Comparison of ENCODE assay signal across 21 mouse cellular contexts in genomic region chr3:107812341-107812740, GRCm38 (mm10). TPM values are rescaled to one million over a fixed set of nuclear protein-coding genes. Genes with fewer than 3 reads are reported as not detected.
DNase-seq lines count a peak whose midpoint lies in the region; ATAC-seq and TF ChIP-seq lines count a peak whose summit lies in the region.
"Had no signal": no experiment of that assay in that cellular context is flagged by ENCODE, and none has a peak within 500 bp of the region (broad histone marks: within the 10 kb centered on the region; RNA-seq: fewer than 3 reads in every experiment).

No protein-coding gene starts in this region.

- H3K27me3 ChIP-seq in liver, embryonic 12.5 days (replicated peaks): peaks cover 4% of the 10 kb centered on the region; the same call in 1 of the 2 replicates
- no peaks in the 10 kb centered on the region for H3K27me3 ChIP-seq in liver, embryonic 11.5 days (replicated peaks; ENCODE audit: control insufficient read depth, insufficient read depth, low read length)
- no peaks in the 10 kb centered on the region for H3K27me3 ChIP-seq in ES-Bruce4 (ENCODE audit: control insufficient read depth, insufficient read depth, low read length, poor library complexity, severe bottlenecking)
- H3K27me3 ChIP-seq in MEL (ENCODE audit: control insufficient read depth in 1 of 2, insufficient read depth in 2 of 2, low read length in 2 of 2): peaks cover 0 to 2% of the 10 kb centered on the region in 2 experiments; a peak in 3 of 4 replicates
- no peaks in the 10 kb centered on the region for H3K27me3 ChIP-seq in limb, embryonic 10.5 days (ENCODE audit: low read depth, poor library complexity, severe bottlenecking)
- H3K27me3 ChIP-seq: CH12.LX; embryonic facial prominence, embryonic 15.5 days; forebrain, embryonic 12.5 days; hindbrain, embryonic 15.5 days had no signal

- H3K4me1 ChIP-seq in liver, embryonic 12.5 days: peaks cover 14% of the 10 kb centered on the region
- H3K4me1 ChIP-seq in liver, embryonic 11.5 days (replicated peaks; ENCODE audit: control insufficient read depth, insufficient read depth, low read length): no peaks in the 10 kb centered on the region
- no peaks in the 10 kb centered on the region for H3K4me1 ChIP-seq in ES-Bruce4 (ENCODE audit: control insufficient read depth, insufficient read depth, low read length)
- peaks cover 20 to 26% of the 10 kb centered on the region in 2 experiments for H3K4me1 ChIP-seq in MEL (ENCODE audit: control insufficient read depth in 1 of 2, insufficient read depth in 2 of 2, low read length in 2 of 2)
- H3K4me1 ChIP-seq in limb, embryonic 10.5 days: peaks cover 23% of the 10 kb centered on the region

- intact Hi-C loops in left cerebral cortex, postnatal 25 days (cut with DNase I): no loop called here

- H3K79me2 ChIP-seq in MEL (ENCODE audit: control insufficient read depth, insufficient read depth, low read length, poor library complexity): no peaks in the 10 kb centered on the region

- H3K9ac ChIP-seq in liver, embryonic 12.5 days: no peak overlapping the region
- no peak overlapping the region for H3K9ac ChIP-seq in liver, embryonic 11.5 days (ENCODE audit: low read depth, low read length)
- H3K9ac ChIP-seq in ES-Bruce4 (ENCODE audit: low read depth, poor library complexity, severe bottlenecking) (no peak overlapping the region), MEL (ENCODE audit: control insufficient read depth, low read depth, low read length, poor library complexity, severe bottlenecking) (no peak overlapping the region)
- H3K9ac ChIP-seq: embryonic facial prominence, embryonic 15.5 days; forebrain, embryonic 12.5 days; hindbrain, embryonic 15.5 days had no signal

- 71% methylated on average over 4 of the region's 4 CpGs for WGBS in liver, embryonic 12.5 days (ENCODE audit: insufficient replicate concordance)
- WGBS in liver, embryonic 11.5 days: 81% methylated on average over 4 of the region's 4 CpGs
- WGBS in limb, embryonic 10.5 days: 89% methylated on average over 4 of the region's 4 CpGs

- TF ChIP-seq CTCF in ES-Bruce4 (IDR thresholded peaks at IDR 0.05; ENCODE audit: low read depth, low read length): no peak
- no peak for TF ChIP-seq CTCF in MEL (IDR thresholded peaks at IDR 0.05 in 2 of 3, conservative IDR thresholded peaks at IDR 0.05 in 1 of 3; ENCODE audit: control insufficient read depth in 1 of 3, insufficient read depth in 1 of 3, low read depth in 2 of 3, low read length in 3 of 3, poor library complexity in 1 of 3, severe bottlenecking in 1 of 3)

- no peak for TF ChIP-seq RAD21 in MEL (IDR thresholded peaks at IDR 0.05; ENCODE audit: low read depth, low read length)

- no peak for DNase-seq in liver, embryonic 11.5 days (ENCODE audit: low spot score)
- DNase-seq in MEL (ENCODE audit: low read depth, low spot score): peak; percentile 28
- no peak for DNase-seq in limb, embryonic 10.5 days (ENCODE audit: low spot score)
- no peak for DNase-seq in left cerebral cortex, postnatal 25 days (ENCODE audit: low spot score in 2 of 2)
- no peak for DNase-seq in thymus, postnatal 0 days (ENCODE audit: low spot score)
- DNase-seq: adrenal gland, adult 2 months; adrenal gland, postnatal 25 days; cerebellum, adult 2 months; cerebellum, postnatal 14 days; embryo, embryonic 11 days; gastrocnemius, postnatal 14 days; heart, postnatal 10 days had no signal

- H3K4me2 ChIP-seq in liver, embryonic 12.5 days: no peak overlapping the region
- no peak overlapping the region for H3K4me2 ChIP-seq in liver, embryonic 11.5 days
- H3K4me2 ChIP-seq: embryonic facial prominence, embryonic 15.5 days; forebrain, embryonic 12.5 days; hindbrain, embryonic 15.5 days had no signal

- no peak for TF ChIP-seq EP300 in ES-Bruce4 (IDR thresholded peaks at IDR 0.05; ENCODE audit: insufficient read depth, low read depth, low read length)
- TF ChIP-seq EP300 in MEL (IDR thresholded peaks at IDR 0.05; ENCODE audit: low read depth in 1 of 2, low read length in 2 of 2): no peak

- no peak overlapping the region for H3K4me3 ChIP-seq in liver, embryonic 12.5 days
- H3K4me3 ChIP-seq in liver, embryonic 11.5 days (ENCODE audit: low read depth, low read length): no peak overlapping the region
- peak overlapping the region; percentile 41 for H3K4me3 ChIP-seq in ES-Bruce4 (ENCODE audit: low read depth, low read length)
- peak overlapping the region in 1 of 2 experiments; percentile 30; a peak in 1 of 4 replicates for H3K4me3 ChIP-seq in MEL (ENCODE audit: control insufficient read depth in 1 of 2, insufficient read depth in 1 of 2, low read depth in 2 of 2, low read length in 2 of 2)
- H3K4me3 ChIP-seq in limb, embryonic 10.5 days: no peak overlapping the region
- H3K4me3 ChIP-seq: embryonic facial prominence, embryonic 15.5 days; forebrain, embryonic 12.5 days; hindbrain, embryonic 15.5 days had no signal

- TF ChIP-seq POLR2A in ES-Bruce4 (IDR thresholded peaks at IDR 0.05; ENCODE audit: insufficient read depth, low read length): no peak
- no peak for TF ChIP-seq POLR2A in MEL (IDR thresholded peaks at IDR 0.05; ENCODE audit: control insufficient read depth in 1 of 2, insufficient read depth in 1 of 2, low read depth in 1 of 2, low read length in 2 of 2, poor library complexity in 1 of 2)

- H3K36me3 ChIP-seq in liver, embryonic 12.5 days: no peaks in the 10 kb centered on the region
- no peaks in the 10 kb centered on the region for H3K36me3 ChIP-seq in liver, embryonic 11.5 days (ENCODE audit: control insufficient read depth, insufficient read depth, low read length)
- H3K36me3 ChIP-seq in ES-Bruce4 (ENCODE audit: control insufficient read depth, insufficient read depth, low read length, poor library complexity, severe bottlenecking) (no peaks in the 10 kb centered on the region), MEL (ENCODE audit: control insufficient read depth in 1 of 2, insufficient read depth in 2 of 2, low read length in 2 of 2) (peaks cover 0 to 26% of the 10 kb centered on the region in 2 experiments; a peak in 2 of 4 replicates)
- H3K36me3 ChIP-seq in limb, embryonic 10.5 days: no peaks in the 10 kb centered on the region
- H3K36me3 ChIP-seq: embryonic facial prominence, embryonic 15.5 days; forebrain, embryonic 12.5 days; hindbrain, embryonic 15.5 days had no signal

- no peaks in the 10 kb centered on the region for H3K9me3 ChIP-seq in liver, embryonic 12.5 days (replicated peaks)
- no peaks in the 10 kb centered on the region for H3K9me3 ChIP-seq in liver, embryonic 11.5 days (ENCODE audit: control insufficient read depth, low read length)
- H3K9me3 ChIP-seq in ES-Bruce4 (replicated peaks; ENCODE audit: control insufficient read depth, insufficient read depth, low read length, poor library complexity, severe bottlenecking) (no peaks in the 10 kb centered on the region), MEL (replicated peaks; ENCODE audit: insufficient read depth, low read length) (no peaks in the 10 kb centered on the region)
- H3K9me3 ChIP-seq in limb, embryonic 10.5 days (replicated peaks): no peaks in the 10 kb centered on the region
- H3K9me3 ChIP-seq: embryonic facial prominence, embryonic 15.5 days; forebrain, embryonic 12.5 days; hindbrain, embryonic 15.5 days had no signal

- H3K27ac ChIP-seq in liver, embryonic 12.5 days: no peak overlapping the region
- H3K27ac ChIP-seq in liver, embryonic 11.5 days (ENCODE audit: low read depth, low read length): no peak overlapping the region
- H3K27ac ChIP-seq in ES-Bruce4 (ENCODE audit: insufficient read depth, low read length): no peak overlapping the region
- no peak overlapping the region for H3K27ac ChIP-seq in MEL (ENCODE audit: control insufficient read depth, low read depth, low read length)
- peak overlapping the region; percentile 39; the same call in 1 of the 2 replicates for H3K27ac ChIP-seq in limb, embryonic 10.5 days
- H3K27ac ChIP-seq: embryonic facial prominence, embryonic 15.5 days; forebrain, embryonic 12.5 days; hindbrain, embryonic 15.5 days had no signal

- 0 out of 2 replicates have a peak, but pooled peaks have one; percentile 15 for ATAC-seq in liver, embryonic 12.5 days
- ATAC-seq in liver, embryonic 11.5 days (replicated peaks; ENCODE audit: low FRiP score): no peak
- no peak for ATAC-seq in frontal cortex, adult (ENCODE audit: low TSS enrichment)
- ATAC-seq: forebrain, embryonic 16.5 days; intestine, embryonic 16.5 days had no signal

TF ChIP-seq in MEL, 35 proteins besides CTCF, POLR2A, EP300 and RAD21:
- TF ChIP-seq ELF1 (IDR thresholded peaks at IDR 0.05; ENCODE audit: low read depth, low read length) (no peak), E2F4 (IDR thresholded peaks at IDR 0.05; ENCODE audit: borderline replicate concordance, low read depth, low read length) (no peak), NELFE (IDR thresholded peaks at IDR 0.05; ENCODE audit: low read depth, low read length) (no peak), SMC3 (IDR thresholded peaks at IDR 0.05; ENCODE audit: low read depth, low read length) (no peak), CHD2 (IDR thresholded peaks at IDR 0.05; ENCODE audit: low read length) (no peak), CHD1 (IDR thresholded peaks at IDR 0.05; ENCODE audit: low read depth, low read length) (no peak), TBP (IDR thresholded peaks at IDR 0.05; ENCODE audit: low read depth, low read length) (no peak), MAZ (IDR thresholded peaks at IDR 0.05; ENCODE audit: low read depth, low read length) (no peak), MEF2A (IDR thresholded peaks at IDR 0.05; ENCODE audit: extremely low read depth, insufficient replicate concordance, low read depth, low read length, poor library complexity, severe bottlenecking) (no peak), ZMIZ1 (IDR thresholded peaks at IDR 0.05; ENCODE audit: low read depth, low read length) (no peak), BHLHE40 (IDR thresholded peaks at IDR 0.05; ENCODE audit: borderline replicate concordance, low read depth, low read length) (no peak), MXI1 (IDR thresholded peaks at IDR 0.05; ENCODE audit: low read depth, low read length) (no peak), ZNF384 (IDR thresholded peaks at IDR 0.05; ENCODE audit: low read depth, low read length) (no peak), RCOR1 (IDR thresholded peaks at IDR 0.05; ENCODE audit: low read depth, low read length) (no peak)
TF ChIP-seq in MEL: peak in this region for 0.

RNA-seq across cellular contexts. Expression of gene Csf1, which starts 52.1 kb away (rescaled TPM):
- polyA plus RNA-seq in liver, embryonic 12.5 days (2016; fragmentation: Nextera tagmentation; extraction: Ambion mirVana): 8.7 and 8.8 TPM in 2 replicates
- 10.7 TPM in 2 replicates for polyA plus RNA-seq in liver, embryonic 11.5 days (2014; fragmentation: Nextera tagmentation; extraction: Ambion mirVana)
- polyA plus RNA-seq in ES-Bruce4 (2011; ENCODE audit: insufficient read depth, insufficient read length, low read depth, missing spikeins) (27.0 and 32.5 TPM in 2 replicates), MEL (2012; ENCODE audit: insufficient read depth in 1 of 2, insufficient read length in 2 of 2, low read depth in 1 of 2, low replicate concordance in 2 of 2, missing spikeins in 1 of 2) (under 1 TPM in 1 of 2 experiments, not detected in 1; 0.19 TPM)
- total RNA-seq in MEL (2012; rRNA removed): 0.10 and 0.12 TPM in 2 replicates
- polyA plus RNA-seq in limb, embryonic 10.5 days (2016; fragmentation: Nextera tagmentation; extraction: Ambion mirVana): 3.4 and 4.6 TPM in 2 replicates
- total RNA-seq in left cerebral cortex, postnatal 25 days (2021): 10 to 100 TPM; 10.7 to 11.2 TPM
- polyA plus RNA-seq in thymus, postnatal 0 days (2015; fragmentation: Nextera tagmentation; extraction: Ambion mirVana): 6.0 and 6.5 TPM in 2 replicates
